Mouse (Mus musculus): ENCODE results near the gene Anapc10. TPM values are rescaled to one million over a fixed set of nuclear protein-coding genes. Genes with fewer than 3 reads are reported as not detected.
"Not testable (repeated sequence)": the region's sequence is repeated elsewhere in the genome, so short reads cannot be mapped to it uniquely, and the experiment has no call there.

Anapc10 gene
- 0.51 and 0.58 TPM in 2 replicates for polyA plus RNA-seq (2012; rRNA removed)

DNA sequence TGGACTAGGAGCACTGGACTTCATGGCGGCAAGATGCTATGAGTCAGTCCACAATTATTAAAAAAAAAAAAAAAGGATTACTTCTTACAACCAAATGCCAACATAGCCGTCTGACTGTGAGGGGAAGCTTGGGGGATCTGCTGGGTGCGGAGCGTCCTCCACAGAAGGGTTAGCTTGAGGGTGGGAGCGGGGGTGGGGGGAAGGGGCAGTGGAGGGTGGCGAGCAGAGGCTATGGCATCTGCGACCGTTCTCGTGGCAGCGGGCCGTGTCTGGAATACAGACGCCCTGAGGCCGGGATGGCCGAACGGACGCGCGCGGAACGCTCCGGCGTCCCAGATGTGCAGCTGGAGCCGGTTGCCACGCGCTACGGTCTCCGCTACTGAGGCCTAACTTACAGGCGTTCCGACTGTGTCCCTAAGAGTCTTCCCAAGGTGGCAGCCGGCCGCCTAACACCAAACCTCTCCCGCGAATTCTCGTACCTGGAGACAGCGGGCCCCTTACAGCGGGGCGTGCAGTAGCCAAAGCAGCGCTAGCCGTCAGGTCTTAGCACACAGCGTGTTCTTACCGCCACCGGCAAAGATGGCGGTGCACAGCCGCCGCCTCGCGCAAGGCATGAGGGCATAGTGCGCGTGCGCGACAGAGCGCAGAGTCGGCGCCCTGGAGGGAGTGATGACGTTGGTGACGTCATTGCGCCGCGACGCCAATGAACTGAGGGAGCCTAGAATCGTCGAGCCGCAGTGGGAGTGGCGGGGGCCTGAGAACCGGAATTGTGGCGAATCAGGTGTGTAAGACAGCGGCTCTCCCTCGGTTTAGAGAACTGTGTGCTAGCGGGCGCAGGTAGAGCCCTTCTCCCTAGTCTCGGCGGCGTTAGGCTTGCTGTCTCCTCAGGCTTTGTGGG lies at the start of gene Anapc10, which contains the start of gene Abce1:
Gene Anapc10, plus strand, starts transcription at position 757 of the 898 bp plus-strand sequence.
Gene Abce1, minus strand, starts transcription at position 677 of the 898 bp plus-strand sequence.
- peaks cover 6% of the 10 kb centered on the region for H3K36me3 ChIP-seq (ENCODE audit: control insufficient read depth, insufficient read depth, low read length)
- no peaks in the 10 kb centered on the region for H3K4me1 ChIP-seq (ENCODE audit: control insufficient read depth, insufficient read depth, insufficient read length)
- no peaks in the 10 kb centered on the region for H3K27me3 ChIP-seq (ENCODE audit: control insufficient read depth, insufficient read depth, low read length)
- peak; percentile 97 to 98 for DNase-seq (ENCODE audit: low read depth in 1 of 2, low spot score in 2 of 2)
- WGBS = under 1% methylated on average over 73 of the region's 73 CpGs
- peak within 1 kb of the TSS; percentile 92 for H3K27ac ChIP-seq (ENCODE audit: insufficient read depth, low read length)
- H3K4me3 ChIP-seq (ENCODE audit: extremely low read depth, insufficient read depth, insufficient read length) = peak within 1 kb of the TSS; percentile 98
- TF ChIP-seq CTCF (IDR thresholded peaks at IDR 0.05; ENCODE audit: extremely low read depth, insufficient read depth, insufficient read length, insufficient replicate concordance) (no peak), POLR2A (IDR thresholded peaks at IDR 0.05; ENCODE audit: low read depth, low read length) (peak; percentile 64; the same call in 1 of the 2 replicates)

GRCm38 (mm10) chr8:79676461-79676860 lies 35.2 kb upstream of the Anapc10 start:
- Histone ChIP-seq H3K27ac (ENCODE audit: insufficient read depth, low read length) (no peak overlapping the region), H3K36me3 (ENCODE audit: control insufficient read depth, insufficient read depth, low read length) (peaks cover 14% of the 10 kb centered on the region), H3K4me1 (ENCODE audit: control insufficient read depth, insufficient read depth, insufficient read length) (no peaks in the 10 kb centered on the region; the same call in 1 of the 2 replicates), H3K4me3 (ENCODE audit: extremely low read depth, insufficient read depth, insufficient read length) (no peak overlapping the region), H3K27me3 (ENCODE audit: control insufficient read depth, insufficient read depth, low read length) (no peaks in the 10 kb centered on the region; the same call in 1 of the 2 replicates)
- 93% methylated on average over 4 of the region's 4 CpGs for WGBS
- no peak for TF ChIP-seq CTCF (IDR thresholded peaks at IDR 0.05; ENCODE audit: extremely low read depth, insufficient read depth, insufficient read length, insufficient replicate concordance)
- no peak for DNase-seq (ENCODE audit: low read depth in 1 of 2, low spot score in 2 of 2)

- TF ChIP-seq POLR2A (IDR thresholded peaks at IDR 0.05; ENCODE audit: low read depth, low read length) (no peak), CTCF (IDR thresholded peaks at IDR 0.05; ENCODE audit: extremely low read depth, insufficient read depth, insufficient read length, insufficient replicate concordance) (no peak)
- Histone ChIP-seq H3K27me3 (ENCODE audit: control insufficient read depth, insufficient read depth, low read length) (no peaks in the 10 kb centered on the region; the same call in 1 of the 2 replicates), H3K4me3 (ENCODE audit: extremely low read depth, insufficient read depth, insufficient read length) (no peak overlapping the region), H3K27ac (ENCODE audit: insufficient read depth, low read length) (no peak overlapping the region), H3K4me1 (ENCODE audit: control insufficient read depth, insufficient read depth, insufficient read length) (no peaks in the 10 kb centered on the region; the same call in 1 of the 2 replicates), H3K36me3 (ENCODE audit: control insufficient read depth, insufficient read depth, low read length) (peaks cover 4% of the 10 kb centered on the region; the same call in 1 of the 2 replicates)
- no peak for DNase-seq (ENCODE audit: low read depth in 1 of 2, low spot score in 2 of 2)
- 37% methylated on average over 5 of the region's 5 CpGs for WGBS
Observed at GRCm38 (mm10) chr8:79679005-79679404, 32.6 kb upstream of the Anapc10 start.

DNA sequence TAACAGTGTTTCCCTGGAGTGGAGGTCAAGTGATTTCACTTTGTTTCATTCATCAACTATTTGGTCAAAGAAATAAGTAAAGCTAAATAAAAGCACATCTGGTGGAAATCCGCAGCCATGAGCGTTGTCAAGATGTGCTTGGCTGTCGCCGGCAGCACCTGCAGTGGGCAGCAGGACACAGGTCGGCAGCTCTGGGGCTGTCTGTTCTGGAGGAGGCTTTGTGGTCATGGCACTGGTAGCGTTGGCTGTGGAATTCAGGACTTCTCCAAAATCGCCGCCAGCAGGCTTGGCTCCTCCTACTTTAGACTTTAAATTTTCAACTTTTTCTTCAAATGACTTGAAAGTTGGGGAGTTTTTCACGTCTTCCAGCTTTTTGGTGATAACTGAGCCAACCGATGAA lies 31.5 kb upstream of the Anapc10 start:
- not testable (repeated sequence) for H3K27me3 ChIP-seq (ENCODE audit: control insufficient read depth, insufficient read depth, low read length); H3K36me3 ChIP-seq (ENCODE audit: control insufficient read depth, insufficient read depth, low read length); H3K4me1 ChIP-seq (ENCODE audit: control insufficient read depth, insufficient read depth, insufficient read length); DNase-seq (ENCODE audit: low read depth in 1 of 2, low spot score in 2 of 2); H3K27ac ChIP-seq (ENCODE audit: insufficient read depth, low read length)
- H3K4me3 ChIP-seq (ENCODE audit: extremely low read depth, insufficient read depth, insufficient read length) = peak overlapping the region; percentile 64; the same call in 1 of the 2 replicates
- WGBS = 31% methylated on average over 10 of the region's 10 CpGs

DNA sequence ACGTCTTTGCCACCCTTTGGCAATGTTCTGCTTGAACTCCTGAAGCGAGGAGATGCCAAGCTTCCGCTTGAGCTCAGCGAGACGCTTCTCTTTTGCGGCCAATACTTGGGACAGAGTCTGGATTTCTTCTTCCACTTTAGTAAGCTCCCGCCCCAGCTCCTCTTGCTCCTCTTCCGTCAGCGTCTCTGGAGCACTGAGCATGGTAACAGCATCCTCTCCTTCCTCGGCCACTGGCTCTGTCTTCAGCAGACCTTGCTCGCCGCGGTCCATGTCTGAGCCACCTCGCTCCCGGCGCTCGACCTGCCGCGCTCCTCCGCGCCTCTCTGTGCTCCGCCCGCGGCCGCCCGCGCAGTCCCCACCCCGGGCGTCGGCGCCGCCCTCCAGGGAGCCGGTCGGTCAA lies 31.1 kb upstream of the Anapc10 start:
- peaks cover 9% of the 10 kb centered on the region; the same call in 1 of the 2 replicates for H3K36me3 ChIP-seq (ENCODE audit: control insufficient read depth, insufficient read depth, low read length)
- no peak overlapping the region for H3K27ac ChIP-seq (ENCODE audit: insufficient read depth, low read length)
- TF ChIP-seq POLR2A (IDR thresholded peaks at IDR 0.05; ENCODE audit: low read depth, low read length) (no peak), CTCF (IDR thresholded peaks at IDR 0.05; ENCODE audit: extremely low read depth, insufficient read depth, insufficient read length, insufficient replicate concordance) (no peak)
- no peak for DNase-seq (ENCODE audit: low read depth in 1 of 2, low spot score in 2 of 2)
- peak overlapping the region; percentile 64 for H3K4me3 ChIP-seq (ENCODE audit: extremely low read depth, insufficient read depth, insufficient read length)
- no peaks in the 10 kb centered on the region; the same call in 1 of the 2 replicates for H3K4me1 ChIP-seq (ENCODE audit: control insufficient read depth, insufficient read depth, insufficient read length)
- H3K27me3 ChIP-seq (ENCODE audit: control insufficient read depth, insufficient read depth, low read length) = no peaks in the 10 kb centered on the region; the same call in 1 of the 2 replicates
- WGBS = 15% methylated on average over 33 of the region's 34 CpGs

- no peak overlapping the region for H3K27ac ChIP-seq (ENCODE audit: insufficient read depth, low read length)
- 52% methylated on average over 2 of the region's 2 CpGs for WGBS
- DNase-seq (ENCODE audit: low read depth in 1 of 2, low spot score in 2 of 2) = no peak
- TF ChIP-seq POLR2A (IDR thresholded peaks at IDR 0.05; ENCODE audit: low read depth, low read length) (no peak), CTCF (IDR thresholded peaks at IDR 0.05; ENCODE audit: extremely low read depth, insufficient read depth, insufficient read length, insufficient replicate concordance) (no peak)
- no peak overlapping the region for H3K4me3 ChIP-seq (ENCODE audit: extremely low read depth, insufficient read depth, insufficient read length)
- H3K36me3 ChIP-seq (ENCODE audit: control insufficient read depth, insufficient read depth, low read length) = peaks cover 10% of the 10 kb centered on the region; the same call in 1 of the 2 replicates
- H3K27me3 ChIP-seq (ENCODE audit: control insufficient read depth, insufficient read depth, low read length) = no peaks in the 10 kb centered on the region; the same call in 1 of the 2 replicates
- H3K4me1 ChIP-seq (ENCODE audit: control insufficient read depth, insufficient read depth, insufficient read length) = no peaks in the 10 kb centered on the region; the same call in 1 of the 2 replicates
Observed at GRCm38 (mm10) chr8:79680965-79681364, 30.7 kb upstream of the Anapc10 start.

DNA sequence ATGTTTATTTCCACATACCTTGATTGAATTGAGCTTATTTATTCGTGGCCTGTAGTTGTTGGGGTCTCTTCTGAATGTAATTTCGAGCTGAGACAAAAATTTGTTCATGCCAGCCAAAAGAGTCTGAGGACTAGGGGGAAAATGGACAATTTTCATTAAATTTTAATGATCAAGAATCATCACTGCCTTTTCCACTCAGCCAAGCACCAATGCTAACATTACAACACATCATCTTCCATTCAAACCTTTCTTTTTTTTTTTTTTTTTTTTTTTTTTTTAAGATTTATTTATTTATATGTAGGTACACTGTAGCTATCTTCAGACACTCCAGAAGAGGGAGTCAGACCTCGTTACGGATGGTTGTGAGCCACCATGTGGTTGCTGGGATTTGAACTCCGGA lies 25.7 kb upstream of the Anapc10 start:
- H3K36me3 ChIP-seq (ENCODE audit: control insufficient read depth, insufficient read depth, low read length) = peaks cover 25% of the 10 kb centered on the region
- H3K4me3 ChIP-seq (ENCODE audit: extremely low read depth, insufficient read depth, insufficient read length); H3K27me3 ChIP-seq (ENCODE audit: control insufficient read depth, insufficient read depth, low read length); DNase-seq (ENCODE audit: low read depth in 1 of 2, low spot score in 2 of 2); H3K27ac ChIP-seq (ENCODE audit: insufficient read depth, low read length); H3K4me1 ChIP-seq (ENCODE audit: control insufficient read depth, insufficient read depth, insufficient read length): not testable (repeated sequence)
- WGBS = 96% methylated on average over 5 of the region's 5 CpGs

All from spleen, adult 2 months (tissue).